Mouse (Mus musculus) spleen, adult 2 months (tissue): ENCODE measurements around the gene Camsap2.

ENCODE experiments used
- CTCF ChIP-seq: fragments of 200-500 bp; IDR thresholded peaks from 2 replicates; pipeline ENCODE4 v1.5.1; 2011; ENCODE audit warnings: mild to moderate bottlenecking, inconsistent platforms; ENCODE audit not compliant: insufficient read depth, insufficient read length, insufficient replicate concordance; ENCODE audit errors: extremely low read depth
- POLR2A ChIP-seq: fragments of 200-500 bp; IDR thresholded peaks from 2 replicates; pipeline ENCODE4 v1.6.1; 2011; ENCODE audit warnings: low read depth, low read length, inconsistent platforms

- TF ChIP-seq POLR2A (no peak), CTCF (no peak)
These were observed 13.0 kb upstream of the Camsap2 start for GRCm38 (mm10) chr1:136358841-136359360.
